Mouse (Mus musculus): ENCODE measurements at regions not wholly inside any gene's neighbourhood (a gene's known extent, or its start where the extent isn't known, plus 50 kb on each side); places are given as distances from the start of the nearest gene placed in this dataset.
A peak's percentile ranks its signal among the peaks of the same experiment; 100 is the strongest.

GRCm38 (mm10) chr8:126678004-126678751 is 84.4 kb upstream of the Irf2bp2 start:
- 49% methylated on average over 13 of the region's 13 CpGs for WGBS
- ATAC-seq (ENCODE audit: low FRiP score) (peak; percentile 82), DNase-seq (ENCODE audit: low spot score) (peak; percentile 81)
- Histone ChIP-seq H3K4me3 (replicated peaks; ENCODE audit: low read length) (no peak overlapping the region), H3K4me2 (replicated peaks) (no peak overlapping the region), H3K36me3 (replicated peaks; ENCODE audit: control insufficient read depth, insufficient read depth) (no peaks in the 10 kb centered on the region), H3K4me1 (replicated peaks; ENCODE audit: control insufficient read depth, insufficient read depth, low read length) (peaks cover 18% of the 10 kb centered on the region), H3K9ac (peak overlapping the region; percentile 22; the same call in 1 of the 2 replicates), H3K9me3 (ENCODE audit: control insufficient read depth, low read length) (no peaks in the 10 kb centered on the region), H3K27me3 (ENCODE audit: control insufficient read depth, insufficient read depth, low read length) (no peaks in the 10 kb centered on the region), H3K27ac (peak overlapping the region; percentile 88)

GRCm38 (mm10) chr8:126675153-126675552 is 81.4 kb upstream of the Irf2bp2 start:
- no peak overlapping the region for H3K4me3 ChIP-seq (replicated peaks; ENCODE audit: low read length)
- H3K9me3 ChIP-seq (ENCODE audit: control insufficient read depth, low read length): no peaks in the 10 kb centered on the region
- no peaks in the 10 kb centered on the region for H3K27me3 ChIP-seq (ENCODE audit: control insufficient read depth, insufficient read depth, low read length)
- no peak overlapping the region for H3K9ac ChIP-seq
- H3K4me1 ChIP-seq (replicated peaks; ENCODE audit: control insufficient read depth, insufficient read depth, low read length): peaks cover 18% of the 10 kb centered on the region
- WGBS: 87% methylated on average over 2 of the region's 2 CpGs
- ATAC-seq (ENCODE audit: low FRiP score) (no peak), DNase-seq (ENCODE audit: low spot score) (no peak)
- no peak overlapping the region for H3K27ac ChIP-seq
- H3K36me3 ChIP-seq (replicated peaks; ENCODE audit: control insufficient read depth, insufficient read depth): no peaks in the 10 kb centered on the region
- no peak overlapping the region for H3K4me2 ChIP-seq (replicated peaks)

- DNase-seq (ENCODE audit: low spot score) (no peak), ATAC-seq (ENCODE audit: low FRiP score) (no peak)
- Histone ChIP-seq H3K27ac (no peak overlapping the region), H3K9ac (no peak overlapping the region), H3K27me3 (ENCODE audit: control insufficient read depth, insufficient read depth, low read length) (no peaks in the 10 kb centered on the region), H3K4me1 (replicated peaks; ENCODE audit: control insufficient read depth, insufficient read depth, low read length) (peaks cover 16% of the 10 kb centered on the region), H3K9me3 (ENCODE audit: control insufficient read depth, low read length) (no peaks in the 10 kb centered on the region), H3K4me3 (replicated peaks; ENCODE audit: low read length) (no peak overlapping the region), H3K36me3 (replicated peaks; ENCODE audit: control insufficient read depth, insufficient read depth) (no peaks in the 10 kb centered on the region), H3K4me2 (replicated peaks) (no peak overlapping the region)
- 75% methylated on average over 9 of the region's 9 CpGs for WGBS
Measured at GRCm38 (mm10) chr8:126673038-126673740, 79.4 kb upstream of the Irf2bp2 start.

- 92% methylated on average over 11 of the region's 11 CpGs for WGBS
- H3K4me2 ChIP-seq (replicated peaks): no peak overlapping the region
- H3K36me3 ChIP-seq (replicated peaks; ENCODE audit: control insufficient read depth, insufficient read depth): no peaks in the 10 kb centered on the region
- no peaks in the 10 kb centered on the region for H3K9me3 ChIP-seq (ENCODE audit: control insufficient read depth, low read length)
- H3K27ac ChIP-seq: no peak overlapping the region
- DNase-seq (ENCODE audit: low spot score): no peak
- H3K4me3 ChIP-seq (replicated peaks; ENCODE audit: low read length): no peak overlapping the region
- ATAC-seq (ENCODE audit: low FRiP score): no peak
- H3K9ac ChIP-seq: no peak overlapping the region
- peaks cover 22% of the 10 kb centered on the region for H3K4me1 ChIP-seq (replicated peaks; ENCODE audit: control insufficient read depth, insufficient read depth, low read length)
- no peaks in the 10 kb centered on the region for H3K27me3 ChIP-seq (ENCODE audit: control insufficient read depth, insufficient read depth, low read length)
Measured at GRCm38 (mm10) chr8:126671594-126671993, 77.8 kb upstream of the Irf2bp2 start.

- H3K9ac ChIP-seq: no peak overlapping the region
- H3K4me1 ChIP-seq (replicated peaks; ENCODE audit: control insufficient read depth, insufficient read depth, low read length): peaks cover 35% of the 10 kb centered on the region
- no peak overlapping the region for H3K4me2 ChIP-seq (replicated peaks)
- DNase-seq (ENCODE audit: low spot score) (no peak), ATAC-seq (ENCODE audit: low FRiP score) (no peak)
- H3K27me3 ChIP-seq (ENCODE audit: control insufficient read depth, insufficient read depth, low read length): no peaks in the 10 kb centered on the region
- WGBS: 88% methylated on average over 9 of the region's 9 CpGs
- H3K36me3 ChIP-seq (replicated peaks; ENCODE audit: control insufficient read depth, insufficient read depth): no peaks in the 10 kb centered on the region
- H3K27ac ChIP-seq: no peak overlapping the region
- no peak overlapping the region for H3K4me3 ChIP-seq (replicated peaks; ENCODE audit: low read length)
- H3K9me3 ChIP-seq (ENCODE audit: control insufficient read depth, low read length): no peaks in the 10 kb centered on the region
Measured at GRCm38 (mm10) chr8:126669919-126670318, 76.1 kb upstream of the Irf2bp2 start.

GRCm38 (mm10) chr8:126669154-126669553 is 75.4 kb upstream of the Irf2bp2 start:
- ATAC-seq (ENCODE audit: low FRiP score) (no peak), DNase-seq (ENCODE audit: low spot score) (no peak)
- H3K4me3 ChIP-seq (replicated peaks; ENCODE audit: low read length): no peak overlapping the region
- H3K27me3 ChIP-seq (ENCODE audit: control insufficient read depth, insufficient read depth, low read length): no peaks in the 10 kb centered on the region
- H3K9me3 ChIP-seq (ENCODE audit: control insufficient read depth, low read length): no peaks in the 10 kb centered on the region
- no peak overlapping the region for H3K4me2 ChIP-seq (replicated peaks)
- no peak overlapping the region for H3K9ac ChIP-seq
- H3K4me1 ChIP-seq (replicated peaks; ENCODE audit: control insufficient read depth, insufficient read depth, low read length): peaks cover 43% of the 10 kb centered on the region
- no peaks in the 10 kb centered on the region for H3K36me3 ChIP-seq (replicated peaks; ENCODE audit: control insufficient read depth, insufficient read depth)
- 78% methylated on average over 6 of the region's 6 CpGs for WGBS
- no peak overlapping the region for H3K27ac ChIP-seq

GRCm38 (mm10) chr8:126668657-126669025 is 74.9 kb upstream of the Irf2bp2 start:
- no peaks in the 10 kb centered on the region for H3K36me3 ChIP-seq (replicated peaks; ENCODE audit: control insufficient read depth, insufficient read depth)
- DNase-seq (ENCODE audit: low spot score) (no peak), ATAC-seq (ENCODE audit: low FRiP score) (no peak)
- H3K27me3 ChIP-seq (ENCODE audit: control insufficient read depth, insufficient read depth, low read length): no peaks in the 10 kb centered on the region
- H3K9ac ChIP-seq: no peak overlapping the region
- peaks cover 48% of the 10 kb centered on the region for H3K4me1 ChIP-seq (replicated peaks; ENCODE audit: control insufficient read depth, insufficient read depth, low read length)
- no peak overlapping the region for H3K4me2 ChIP-seq (replicated peaks)
- H3K9me3 ChIP-seq (ENCODE audit: control insufficient read depth, low read length): no peaks in the 10 kb centered on the region
- peak overlapping the region; percentile 98 for H3K27ac ChIP-seq
- H3K4me3 ChIP-seq (replicated peaks; ENCODE audit: low read length): no peak overlapping the region
- WGBS: 68% methylated on average over 5 of the region's 5 CpGs

- peak; percentile 45; the same call in 1 of the 2 replicates for ATAC-seq (ENCODE audit: low FRiP score)
- no peaks in the 10 kb centered on the region for H3K36me3 ChIP-seq (replicated peaks; ENCODE audit: control insufficient read depth, insufficient read depth)
- H3K4me1 ChIP-seq (replicated peaks; ENCODE audit: control insufficient read depth, insufficient read depth, low read length): peaks cover 55% of the 10 kb centered on the region
- no peaks in the 10 kb centered on the region for H3K27me3 ChIP-seq (ENCODE audit: control insufficient read depth, insufficient read depth, low read length)
- peak overlapping the region; percentile 98 for H3K27ac ChIP-seq
- no peaks in the 10 kb centered on the region for H3K9me3 ChIP-seq (ENCODE audit: control insufficient read depth, low read length)
- WGBS: 44% methylated on average over 16 of the region's 16 CpGs
- no peak overlapping the region for H3K4me2 ChIP-seq (replicated peaks)
- H3K9ac ChIP-seq: no peak overlapping the region
- no peak overlapping the region for H3K4me3 ChIP-seq (replicated peaks; ENCODE audit: low read length)
- peak; percentile 76 for DNase-seq (ENCODE audit: low spot score)
Measured at GRCm38 (mm10) chr8:126667721-126668656, 74.2 kb upstream of the Irf2bp2 start.

Measured in hindbrain, embryonic 14.5 days (tissue).